Mouse (Mus musculus) midbrain, embryonic 13.5 days (tissue): ENCODE data around the gene Naa50. TPM values are rescaled to one million over a fixed set of nuclear protein-coding genes. Genes with fewer than 3 reads are reported as not detected.

Experiments
- ATAC-seq: fragments of 200-750 bp; cut with Nextera tagmentation; 2 replicates; pipeline ENCODE4 v1.8.0; 2017; ENCODE audit warnings: mild to moderate bottlenecking, moderate TSS enrichment, moderate library complexity
- H3K27ac ChIP-seq: fragments of 300-500 bp; sonication (generic); 2 replicates; pipeline ENCODE4 v1.5.1; 2015; ENCODE audit warnings: inconsistent platforms, mild to moderate bottlenecking, moderate library complexity
- H3K27me3 ChIP-seq: fragments of 300-500 bp; sonication (generic); 2 replicates; pipeline ENCODE4 v1.6.1; 2015; ENCODE audit warnings: mild to moderate bottlenecking, inconsistent platforms
- H3K36me3 ChIP-seq: fragments of 300-500 bp; sonication (generic); 2 replicates; pipeline ENCODE4 v1.6.1; 2015; ENCODE audit warnings: mild to moderate bottlenecking, inconsistent platforms
- H3K4me1 ChIP-seq: fragments of 300-500 bp; sonication (generic); replicated peaks from 2 replicates; pipeline ENCODE4 v1.6.1; 2015; ENCODE audit warnings: inconsistent platforms
- H3K4me2 ChIP-seq: fragments of 300-500 bp; sonication (generic); replicated peaks from 2 replicates; pipeline ENCODE4 v1.6.1; 2015; ENCODE audit warnings: moderate library complexity, mild to moderate bottlenecking, inconsistent platforms
- H3K4me3 ChIP-seq: fragments of 300-500 bp; sonication (generic); replicated peaks from 2 replicates; pipeline ENCODE4 v1.5.1; 2015; ENCODE audit warnings: mild to moderate bottlenecking, inconsistent platforms
- H3K9ac ChIP-seq: fragments of 300-500 bp; sonication (generic); replicated peaks from 2 replicates; pipeline ENCODE4 v1.6.1; 2015; ENCODE audit warnings: mild to moderate bottlenecking, inconsistent platforms
- H3K9me3 ChIP-seq: fragments of 300-500 bp; sonication (generic); 2 replicates; pipeline ENCODE4 v1.6.1; 2016; ENCODE audit warnings: mild to moderate bottlenecking, inconsistent platforms
- WGBS: fragments of 180-500 bp; shearing (Covaris S2); methylation state at CpG from one replicate; pipeline ENCODE4 v1.1.7; 2015; 5-methylcytosine and 5-hydroxymethylcytosine counted together
- polyA plus RNA-seq: library from polyadenylated mRNA; unstranded; fragments of >200 nt; fragmentation: Nextera tagmentation; extraction: Ambion mirVana; gene quantifications from 2 replicates; pipeline ENCODE4 v1.2.1, GENCODE M21; 2015

The Naa50 gene
- polyA plus RNA-seq, 1 experiment from 2014 or later = 71.2 TPM

DNA sequence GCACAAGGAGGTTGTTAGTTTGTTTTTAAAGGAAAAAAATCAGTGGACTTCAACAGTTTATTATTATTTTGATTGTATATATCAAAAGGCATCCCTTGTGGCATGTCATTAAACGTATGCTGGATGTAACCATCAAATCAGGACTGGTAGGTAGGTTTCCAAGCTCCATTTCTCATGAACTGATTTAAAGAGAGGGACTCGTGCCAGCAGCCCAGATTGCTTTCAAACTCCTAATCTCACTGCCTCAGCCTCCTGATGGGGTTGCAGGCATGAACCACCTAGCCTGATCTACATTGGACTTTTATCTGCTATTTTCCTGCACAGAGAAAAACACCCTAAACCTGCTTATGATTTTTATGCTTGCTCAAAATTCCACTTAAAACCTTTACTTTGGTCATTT is 15.8 kb upstream of the Naa50 start:
- Histone ChIP-seq H3K4me3 (no peak overlapping the region), H3K27ac (no peak overlapping the region), H3K4me1 (no peaks in the 10 kb centered on the region), H3K27me3 (no peaks in the 10 kb centered on the region), H3K36me3 (no peaks in the 10 kb centered on the region), H3K9ac (no peak overlapping the region), H3K9me3 (no peaks in the 10 kb centered on the region), H3K4me2 (no peak overlapping the region)
- no peak for ATAC-seq
- WGBS = 89% methylated on average over 2 of the region's 2 CpGs

DNA sequence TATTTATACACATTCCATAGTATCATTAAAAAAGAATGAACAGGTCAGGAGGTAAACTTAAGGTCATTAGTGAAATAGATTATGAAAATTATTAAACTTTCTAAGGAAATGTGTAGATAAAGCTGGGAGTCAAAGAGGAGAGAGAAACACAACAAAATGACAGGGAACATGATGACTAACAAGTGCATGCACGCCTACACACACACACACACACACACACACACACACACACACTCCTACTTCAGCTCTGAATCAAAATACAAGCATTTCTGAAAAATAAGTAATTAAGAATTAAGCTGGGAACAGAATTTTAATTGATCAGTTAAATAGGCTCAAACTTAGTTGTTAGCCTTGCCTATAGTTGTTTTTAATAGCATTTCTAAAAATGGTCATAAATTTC is 14.9 kb upstream of the Naa50 start:
- Histone ChIP-seq H3K4me3 (no peak overlapping the region), H3K9me3 (no peaks in the 10 kb centered on the region), H3K4me1 (no peaks in the 10 kb centered on the region), H3K36me3 (no peaks in the 10 kb centered on the region), H3K27ac (no peak overlapping the region), H3K9ac (no peak overlapping the region), H3K4me2 (no peak overlapping the region), H3K27me3 (no peaks in the 10 kb centered on the region)
- 100% methylated on average over 1 of the region's 1 CpGs for WGBS
- no peak for ATAC-seq

DNA sequence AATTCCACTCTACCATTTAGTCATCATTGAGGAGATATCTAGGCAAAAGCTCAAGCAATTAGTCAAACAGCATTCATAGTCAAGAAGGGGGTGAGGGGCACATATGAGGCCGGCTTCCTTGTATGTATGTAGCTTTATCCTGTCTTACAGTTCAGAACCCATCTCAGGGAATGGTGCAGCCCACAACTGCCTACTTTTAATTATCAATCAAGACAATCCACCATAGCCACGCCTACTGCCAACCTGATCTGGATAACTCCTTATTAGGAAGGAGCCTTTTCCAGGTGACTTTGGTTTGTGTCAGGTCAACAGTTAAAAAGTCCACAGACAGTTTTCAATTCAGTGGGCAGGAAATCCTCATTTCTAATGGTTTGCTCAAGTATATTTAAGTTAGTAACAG is 14.2 kb upstream of the Naa50 start:
- H3K4me3 ChIP-seq = no peak overlapping the region
- H3K4me2 ChIP-seq = no peak overlapping the region
- no peaks in the 10 kb centered on the region for H3K36me3 ChIP-seq
- H3K9me3 ChIP-seq = no peaks in the 10 kb centered on the region
- H3K9ac ChIP-seq = no peak overlapping the region
- ATAC-seq = no peak
- no peak overlapping the region for H3K27ac ChIP-seq
- H3K4me1 ChIP-seq = no peaks in the 10 kb centered on the region
- no peaks in the 10 kb centered on the region for H3K27me3 ChIP-seq
- WGBS = 82% methylated on average over 2 of the region's 2 CpGs

DNA sequence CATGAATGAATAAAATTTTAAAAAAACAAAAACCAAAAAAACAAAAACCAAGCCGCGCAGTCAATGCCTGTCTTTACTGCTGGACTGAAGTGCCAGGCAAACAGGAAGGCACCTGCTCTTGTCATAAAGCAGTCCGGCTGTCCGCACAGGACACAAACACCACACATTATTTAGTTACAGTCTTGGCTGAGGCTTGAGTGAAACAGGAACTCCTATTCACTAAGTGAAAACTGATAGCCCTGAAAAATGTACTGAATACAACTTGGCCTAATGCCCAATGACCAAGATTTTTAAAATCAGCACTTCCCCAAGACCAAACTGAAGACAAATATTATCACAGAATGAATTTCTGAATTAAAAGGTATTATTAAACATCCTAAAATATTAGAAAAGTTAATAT is 13.2 kb upstream of the Naa50 start:
- no peaks in the 10 kb centered on the region for H3K4me1 ChIP-seq
- H3K9me3 ChIP-seq = no peaks in the 10 kb centered on the region
- H3K4me2 ChIP-seq = no peak overlapping the region
- no peak overlapping the region for H3K4me3 ChIP-seq
- no peak for ATAC-seq
- WGBS = 93% methylated on average over 4 of the region's 4 CpGs
- H3K9ac ChIP-seq = no peak overlapping the region
- H3K36me3 ChIP-seq = no peaks in the 10 kb centered on the region
- H3K27ac ChIP-seq = no peak overlapping the region
- no peaks in the 10 kb centered on the region for H3K27me3 ChIP-seq

GRCm38 (mm10) chr16:44132300-44132699 is 7.3 kb upstream of the Naa50 start:
- Histone ChIP-seq H3K9ac (no peak overlapping the region), H3K4me1 (peaks cover 10% of the 10 kb centered on the region; the same call in 1 of the 2 replicates), H3K36me3 (no peaks in the 10 kb centered on the region), H3K9me3 (no peaks in the 10 kb centered on the region), H3K4me3 (no peak overlapping the region), H3K27me3 (no peaks in the 10 kb centered on the region), H3K4me2 (no peak overlapping the region), H3K27ac (no peak overlapping the region)
- WGBS = 85% methylated on average over 4 of the region's 4 CpGs
- ATAC-seq = no peak

DNA sequence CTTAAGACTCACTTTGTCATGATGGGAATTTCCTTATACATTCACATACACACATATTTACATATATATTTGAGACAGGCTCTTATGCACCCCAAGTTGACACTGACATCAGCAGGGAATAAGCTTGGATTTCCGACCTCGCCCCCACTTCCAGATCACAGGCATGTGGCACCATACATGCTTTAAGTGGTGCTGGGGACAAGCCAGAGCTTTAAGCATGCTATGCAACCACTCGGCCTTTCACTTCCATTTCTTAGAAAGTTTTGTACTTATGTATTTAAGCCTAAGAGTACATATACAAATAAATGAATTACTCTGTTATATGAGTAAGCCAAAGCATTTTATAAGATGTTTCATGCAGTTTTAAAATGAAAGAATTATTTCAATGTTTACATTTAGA is 6.4 kb upstream of the Naa50 start:
- H3K27ac ChIP-seq = no peak overlapping the region
- H3K4me1 ChIP-seq = peaks cover 19% of the 10 kb centered on the region
- H3K4me3 ChIP-seq = no peak overlapping the region
- ATAC-seq = no peak
- H3K27me3 ChIP-seq = no peaks in the 10 kb centered on the region
- no peaks in the 10 kb centered on the region for H3K9me3 ChIP-seq
- no peak overlapping the region for H3K9ac ChIP-seq
- WGBS = 94% methylated on average over 3 of the region's 3 CpGs
- H3K4me2 ChIP-seq = no peak overlapping the region
- no peaks in the 10 kb centered on the region for H3K36me3 ChIP-seq

- H3K27ac ChIP-seq = no peak overlapping the region
- no peak overlapping the region for H3K9ac ChIP-seq
- H3K4me2 ChIP-seq = no peak overlapping the region
- H3K9me3 ChIP-seq = no peaks in the 10 kb centered on the region
- no peak overlapping the region for H3K4me3 ChIP-seq
- ATAC-seq = no peak
- WGBS = 88% methylated on average over 6 of the region's 6 CpGs
- no peaks in the 10 kb centered on the region for H3K27me3 ChIP-seq
- H3K36me3 ChIP-seq = no peaks in the 10 kb centered on the region
- H3K4me1 ChIP-seq = peaks cover 32% of the 10 kb centered on the region
Measured at GRCm38 (mm10) chr16:44136511-44137021, 3.1 kb upstream of the Naa50 start.

GRCm38 (mm10) chr16:44138377-44138978 is 1.2 kb upstream of the Naa50 start:
- peak overlapping the region; percentile 97 for H3K27ac ChIP-seq
- ATAC-seq = no peak; the same call in 1 of the 2 replicates
- peak overlapping the region; percentile 91 for H3K9ac ChIP-seq
- H3K36me3 ChIP-seq = no peaks in the 10 kb centered on the region
- H3K9me3 ChIP-seq = no peaks in the 10 kb centered on the region
- WGBS = under 1% methylated on average over 24 of the region's 24 CpGs
- peak overlapping the region; percentile 97 for H3K4me2 ChIP-seq
- H3K4me3 ChIP-seq = peak overlapping the region; percentile 93
- H3K27me3 ChIP-seq = no peaks in the 10 kb centered on the region
- peaks cover 35% of the 10 kb centered on the region for H3K4me1 ChIP-seq

- no peaks in the 10 kb centered on the region for H3K27me3 ChIP-seq
- peak overlapping the region; percentile 91 for H3K9ac ChIP-seq
- H3K4me1 ChIP-seq = peaks cover 35% of the 10 kb centered on the region
- peak overlapping the region; percentile 97 for H3K4me2 ChIP-seq
- WGBS = under 1% methylated on average over 25 of the region's 25 CpGs
- H3K36me3 ChIP-seq = no peaks in the 10 kb centered on the region
- peak overlapping the region; percentile 97 for H3K27ac ChIP-seq
- peak; percentile 93 for ATAC-seq
- no peaks in the 10 kb centered on the region for H3K9me3 ChIP-seq
- peak overlapping the region; percentile 93 for H3K4me3 ChIP-seq
Measured at GRCm38 (mm10) chr16:44138979-44139535, 573 bp upstream of the Naa50 start.

- peak; percentile 60 for ATAC-seq
- Histone ChIP-seq H3K27ac (peak overlapping the region; percentile 97), H3K27me3 (no peaks in the 10 kb centered on the region), H3K4me1 (peaks cover 35% of the 10 kb centered on the region), H3K36me3 (no peaks in the 10 kb centered on the region), H3K9me3 (no peaks in the 10 kb centered on the region), H3K9ac (peak overlapping the region; percentile 91), H3K4me3 (peak overlapping the region; percentile 93), H3K4me2 (peak overlapping the region; percentile 72)
- under 1% methylated on average over 44 of the region's 44 CpGs for WGBS
Measured at GRCm38 (mm10) chr16:44140186-44140787, 657 bp downstream of the Naa50 start.

GRCm38 (mm10) chr16:44141483-44141882 is 1.9 kb downstream of the Naa50 start:
- 48% methylated on average over 6 of the region's 6 CpGs for WGBS
- ATAC-seq = no peak

DNA sequence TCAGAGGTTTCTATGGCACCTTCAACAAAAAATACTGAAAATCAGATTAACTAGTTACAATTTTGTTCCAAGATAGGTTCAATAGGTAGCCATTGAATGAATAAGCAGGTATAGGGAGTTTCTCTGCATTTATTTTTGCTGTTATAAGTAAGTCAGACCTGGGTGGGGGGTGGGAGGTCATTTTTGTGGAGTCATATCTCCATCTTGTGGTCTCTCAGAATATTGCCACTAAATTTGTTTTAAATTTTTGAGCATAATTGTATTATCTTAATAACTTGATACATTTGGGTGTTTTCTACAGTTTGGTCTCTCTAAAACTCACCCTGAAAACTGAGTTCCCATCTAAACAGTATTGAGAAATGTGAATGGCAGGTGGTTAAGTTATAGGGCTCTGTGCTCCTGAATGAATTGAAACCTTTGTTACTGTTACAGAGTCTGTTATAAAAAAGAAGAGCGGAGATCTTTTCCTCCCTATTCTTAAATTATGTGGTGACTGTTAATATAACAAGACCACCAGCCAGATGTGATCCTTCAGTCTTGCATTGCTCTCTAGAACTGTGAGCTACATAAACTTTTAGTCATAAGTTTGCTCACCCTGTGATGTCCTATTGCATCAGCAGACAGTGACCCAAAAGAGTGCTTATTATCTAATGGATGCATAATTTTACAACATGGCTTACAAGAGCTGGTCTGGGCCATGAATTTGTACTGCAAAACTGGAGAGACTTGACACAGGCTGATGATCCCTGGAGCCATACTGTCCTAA is 9.6 kb downstream of the Naa50 start:
- Histone ChIP-seq H3K4me1 (no peaks in the 10 kb centered on the region), H3K4me3 (no peak overlapping the region), H3K36me3 (no peaks in the 10 kb centered on the region), H3K9ac (no peak overlapping the region), H3K9me3 (no peaks in the 10 kb centered on the region), H3K4me2 (no peak overlapping the region), H3K27ac (no peak overlapping the region), H3K27me3 (no peaks in the 10 kb centered on the region)
- WGBS = 98% methylated on average over 1 of the region's 1 CpGs
- no peak for ATAC-seq

More at GRCm38 (mm10) chr16:44141483-44141882, 1.9 kb downstream of the Naa50 start:
- Histone ChIP-seq H3K4me3 (peak overlapping the region; percentile 93), H3K27me3 (no peaks in the 10 kb centered on the region), H3K36me3 (no peaks in the 10 kb centered on the region), H3K9me3 (no peaks in the 10 kb centered on the region), H3K9ac (0 out of 2 replicates have a peak overlapping the region, but pooled peaks have one; percentile 10), H3K27ac (no peak overlapping the region), H3K4me2 (peak overlapping the region; percentile 36), H3K4me1 (peaks cover 32% of the 10 kb centered on the region)
